Mouse (Mus musculus) intestine, embryonic 16.5 days (tissue): ENCODE data around the gene Tmem87a. TPM values are rescaled to one million over a fixed set of nuclear protein-coding genes. Genes with fewer than 3 reads are reported as not detected.

ENCODE experiments used
- ATAC-seq: fragments of 200-750 bp; cut with Nextera tagmentation; 2 replicates; pipeline ENCODE4 v1.8.0; 2017; ENCODE audit warnings: moderate TSS enrichment, moderate library complexity
- H3K27ac ChIP-seq: fragments of 300-500 bp; sonication (generic); 2 replicates; pipeline ENCODE4 v1.5.1; 2014; ENCODE audit warnings: mild to moderate bottlenecking, low read length
- H3K27me3 ChIP-seq: fragments of 300-500 bp; sonication (generic); replicated peaks from 2 replicates; pipeline ENCODE4 v1.6.1; 2014; ENCODE audit warnings: low read length, control low read depth, mixed read lengths; ENCODE audit not compliant: control insufficient read depth, insufficient read depth
- H3K36me3 ChIP-seq: fragments of 300-500 bp; sonication (generic); 2 replicates; pipeline ENCODE4 v1.6.1; 2014; ENCODE audit warnings: low read length, control low read depth; ENCODE audit not compliant: control insufficient read depth, insufficient read depth
- H3K4me1 ChIP-seq: fragments of 300-500 bp; sonication (generic); 2 replicates; pipeline ENCODE4 v1.6.1; 2014; ENCODE audit warnings: low read length, control low read depth, mixed read lengths; ENCODE audit not compliant: control insufficient read depth, insufficient read depth
- H3K4me2 ChIP-seq: fragments of 300-500 bp; sonication (generic); 2 replicates; pipeline ENCODE4 v1.6.1; 2014; ENCODE audit warnings: low read depth, low read length, control low read depth
- H3K4me3 ChIP-seq: fragments of 300-500 bp; sonication (generic); 2 replicates; pipeline ENCODE4 v1.5.1; 2014; ENCODE audit warnings: mild to moderate bottlenecking, low read length
- H3K9ac ChIP-seq: fragments of 300-500 bp; sonication (generic); 2 replicates; pipeline ENCODE4 v1.6.1; 2014; ENCODE audit warnings: low read depth, low read length
- H3K9me3 ChIP-seq: fragments of 300-500 bp; sonication (generic); 2 replicates; pipeline ENCODE4 v1.6.1; 2016; ENCODE audit warnings: low read length, control low read depth; ENCODE audit not compliant: control insufficient read depth
- WGBS: fragments of 180-500 bp; shearing (Covaris S2); extraction: QIAGEN DNeasy Blood & Tissue Kit; methylation state at CpG from one replicate; pipeline ENCODE4 v1.1.7; 2014; 5-methylcytosine and 5-hydroxymethylcytosine counted together
- polyA plus RNA-seq: library from polyadenylated mRNA; unstranded; fragments of >200 nt; fragmentation: Nextera tagmentation; extraction: Ambion mirVana; gene quantifications from 2 replicates; pipeline ENCODE4 v1.2.1, GENCODE M21; 2015

The Tmem87a gene
- 7.3 and 8.6 TPM in 2 replicates for polyA plus RNA-seq

DNA sequence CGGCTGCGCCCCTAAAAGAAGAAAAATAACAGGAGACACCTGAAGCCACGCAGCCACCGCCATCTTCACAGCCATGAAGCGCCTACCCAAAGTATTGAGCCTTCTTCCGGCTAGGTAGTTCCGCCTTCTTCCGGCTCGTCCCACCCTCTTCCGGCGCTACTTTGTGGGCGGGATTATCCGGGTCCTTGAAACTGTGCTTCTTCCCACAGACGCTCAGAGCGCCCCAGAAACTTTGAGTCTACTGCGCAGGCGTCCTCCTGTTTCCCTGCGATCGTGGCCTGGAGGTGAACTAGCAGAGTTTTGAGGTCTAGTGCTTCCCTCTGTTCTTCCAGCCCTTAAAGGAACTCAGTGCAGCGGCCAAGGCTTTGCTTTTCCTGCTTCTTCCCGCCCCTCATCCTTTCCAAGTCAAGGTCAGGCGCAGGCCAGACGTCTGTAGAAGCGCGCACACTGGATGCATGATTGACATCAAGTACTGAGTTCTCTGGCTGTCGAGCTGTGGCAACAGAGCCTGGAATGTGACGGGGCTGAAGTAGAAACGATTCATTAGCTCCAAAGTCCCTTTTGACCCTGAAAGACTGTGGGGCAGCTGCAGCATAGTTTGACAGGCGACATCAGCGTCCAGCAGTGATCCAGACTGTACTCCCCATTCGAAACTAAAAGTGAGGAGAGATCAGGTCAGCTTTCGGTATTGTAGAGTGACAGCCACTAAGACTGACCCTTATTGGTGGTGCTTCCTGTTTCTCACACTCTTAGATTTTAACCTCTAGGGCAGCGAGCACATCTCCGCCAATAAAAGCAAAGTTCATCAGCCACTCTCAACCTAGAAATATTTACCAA is at the start of gene Tmem87a:
Tmem87a (minus strand) TSS at position 128 of the 837 bp plus-strand sequence.
- Histone ChIP-seq H3K4me1 (peaks cover 10% of the 10 kb centered on the region), H3K27ac (peak within 1 kb of the TSS; percentile 99), H3K4me2 (peak within 1 kb of the TSS; percentile 83), H3K9me3 (no peaks in the 10 kb centered on the region), H3K36me3 (no peaks in the 10 kb centered on the region), H3K4me3 (peak within 1 kb of the TSS; percentile 95), H3K27me3 (no peaks in the 10 kb centered on the region), H3K9ac (peak within 1 kb of the TSS; percentile 85)
- under 1% methylated on average over 34 of the region's 34 CpGs for WGBS
- ATAC-seq: peak; percentile 98

GRCm38 (mm10) chr2:120452600-120452999 is 48.7 kb upstream of the Tmem87a start:
- Histone ChIP-seq H3K9me3 (no peaks in the 10 kb centered on the region), H3K27ac (no peak overlapping the region), H3K4me2 (no peak overlapping the region), H3K36me3 (no peaks in the 10 kb centered on the region), H3K4me3 (no peak overlapping the region), H3K27me3 (no peaks in the 10 kb centered on the region), H3K9ac (no peak overlapping the region), H3K4me1 (no peaks in the 10 kb centered on the region)
- no peak for ATAC-seq
- WGBS: 67% methylated on average over 4 of the region's 4 CpGs

- no peaks in the 10 kb centered on the region for H3K9me3 ChIP-seq
- H3K4me3 ChIP-seq: no peak overlapping the region
- H3K9ac ChIP-seq: no peak overlapping the region
- WGBS: 68% methylated on average over 6 of the region's 6 CpGs
- no peak for ATAC-seq
- no peak overlapping the region for H3K27ac ChIP-seq
- no peak overlapping the region for H3K4me2 ChIP-seq
- H3K36me3 ChIP-seq: no peaks in the 10 kb centered on the region
- H3K4me1 ChIP-seq: no peaks in the 10 kb centered on the region
- no peaks in the 10 kb centered on the region for H3K27me3 ChIP-seq
These were observed 46.8 kb upstream of the Tmem87a start for GRCm38 (mm10) chr2:120450724-120451123.

- Histone ChIP-seq H3K9ac (no peak overlapping the region), H3K4me3 (no peak overlapping the region), H3K4me2 (no peak overlapping the region), H3K9me3 (no peaks in the 10 kb centered on the region), H3K36me3 (no peaks in the 10 kb centered on the region), H3K27ac (no peak overlapping the region), H3K27me3 (no peaks in the 10 kb centered on the region), H3K4me1 (no peaks in the 10 kb centered on the region)
- no peak for ATAC-seq
- 100% methylated on average over 1 of the region's 1 CpGs for WGBS
These were observed 43.4 kb upstream of the Tmem87a start for GRCm38 (mm10) chr2:120447306-120447705.

DNA sequence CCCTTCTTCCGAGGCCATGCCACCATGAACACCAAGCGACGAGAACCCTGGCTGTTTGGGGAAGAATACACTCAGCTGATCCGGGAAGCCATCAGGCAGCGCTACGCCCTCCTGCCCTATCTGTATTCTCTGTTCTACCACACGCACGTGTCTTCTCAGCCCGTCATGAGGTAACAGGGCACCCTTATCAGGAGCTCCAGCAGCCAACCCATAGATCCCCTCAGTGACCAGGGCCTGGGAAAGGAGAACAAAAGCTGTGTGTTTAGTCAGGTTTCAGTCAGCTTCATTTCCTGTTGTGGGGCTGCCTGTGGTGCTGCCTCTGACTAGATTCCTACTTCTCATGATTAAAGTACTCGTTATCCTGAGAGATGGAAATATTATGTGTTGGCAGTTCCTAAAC is 42.5 kb upstream of the Tmem87a start:
- Histone ChIP-seq H3K27ac (no peak overlapping the region), H3K36me3 (no peaks in the 10 kb centered on the region), H3K4me3 (no peak overlapping the region), H3K9me3 (no peaks in the 10 kb centered on the region), H3K4me2 (no peak overlapping the region), H3K9ac (no peak overlapping the region), H3K4me1 (no peaks in the 10 kb centered on the region), H3K27me3 (no peaks in the 10 kb centered on the region)
- ATAC-seq: 0 out of 2 replicates have a peak, but pooled peaks have one; percentile 23
- 80% methylated on average over 10 of the region's 10 CpGs for WGBS

- Histone ChIP-seq H3K9ac (no peak overlapping the region), H3K36me3 (no peaks in the 10 kb centered on the region), H3K4me2 (no peak overlapping the region), H3K27me3 (no peaks in the 10 kb centered on the region), H3K4me1 (no peaks in the 10 kb centered on the region), H3K27ac (no peak overlapping the region), H3K9me3 (no peaks in the 10 kb centered on the region), H3K4me3 (no peak overlapping the region)
- WGBS: 91% methylated on average over 1 of the region's 1 CpGs
- no peak for ATAC-seq
These were observed 40.6 kb upstream of the Tmem87a start for GRCm38 (mm10) chr2:120444486-120444885.

DNA sequence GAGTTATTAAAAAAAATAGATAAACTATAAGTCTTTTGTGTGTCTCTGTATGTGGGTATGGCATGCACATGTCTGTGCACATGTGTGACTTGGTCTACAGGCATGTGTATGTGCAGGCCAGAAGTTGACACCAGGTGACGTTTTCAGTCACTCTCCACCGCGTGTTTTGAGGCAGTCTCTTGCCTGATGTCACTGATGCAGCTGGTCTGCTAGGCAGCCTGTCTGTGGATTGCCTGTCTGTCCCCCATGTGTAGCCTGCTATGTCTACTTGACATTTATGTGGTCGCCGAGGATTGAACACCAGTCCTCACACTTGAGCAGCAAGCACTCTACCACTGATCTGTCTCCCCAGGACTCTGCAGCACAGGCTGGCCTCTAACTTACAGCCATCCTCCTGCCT is 20.5 kb upstream of the Tmem87a start:
- Histone ChIP-seq H3K36me3 (no peaks in the 10 kb centered on the region), H3K9me3 (no peaks in the 10 kb centered on the region), H3K27me3 (no peaks in the 10 kb centered on the region), H3K4me2 (no peak overlapping the region), H3K27ac (no peak overlapping the region), H3K9ac (no peak overlapping the region), H3K4me3 (no peak overlapping the region), H3K4me1 (no peaks in the 10 kb centered on the region)
- ATAC-seq: no peak
- 85% methylated on average over 5 of the region's 5 CpGs for whole genome bisulfite sequencing

DNA sequence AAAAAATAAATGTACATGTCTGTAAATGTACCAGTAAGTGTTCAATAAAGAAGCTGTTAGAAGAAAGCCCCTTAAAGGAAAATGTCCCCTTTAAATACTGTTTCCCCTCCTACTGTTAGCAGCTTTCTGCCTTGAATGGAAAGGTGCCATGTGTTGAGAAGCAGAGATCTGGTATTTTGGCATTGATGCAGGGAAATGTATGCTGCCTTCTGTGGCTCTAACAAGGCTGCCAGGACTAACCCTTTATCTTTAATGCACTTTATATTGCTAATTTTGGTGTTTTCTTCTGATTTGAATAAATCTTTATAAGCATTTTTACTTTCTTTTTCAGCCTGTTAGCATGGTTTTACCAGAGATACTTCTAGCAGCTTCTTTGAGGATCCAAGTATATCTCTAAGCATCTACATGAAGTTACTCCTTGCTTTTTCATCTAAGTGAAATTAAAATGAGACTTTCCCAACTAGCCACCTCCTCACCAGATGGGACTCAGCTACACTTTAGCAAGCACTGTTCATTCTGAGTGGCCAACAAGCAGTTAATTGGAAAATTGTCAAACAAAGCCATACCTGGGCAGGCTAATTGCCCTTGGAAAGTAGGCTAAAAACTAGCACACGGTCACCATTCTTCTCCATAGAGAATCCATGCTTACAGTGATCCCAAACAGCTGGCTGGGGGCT is 11.0 kb upstream of the Tmem87a start:
- H3K4me2 ChIP-seq: no peak overlapping the region
- no peaks in the 10 kb centered on the region for H3K4me1 ChIP-seq
- H3K4me3 ChIP-seq: no peak overlapping the region
- no peaks in the 10 kb centered on the region for H3K27me3 ChIP-seq
- no peak overlapping the region for H3K9ac ChIP-seq
- 47% methylated on average over 1 of the region's 1 CpGs for WGBS
- ATAC-seq: no peak
- H3K36me3 ChIP-seq: no peaks in the 10 kb centered on the region
- H3K27ac ChIP-seq: no peak overlapping the region
- no peaks in the 10 kb centered on the region for H3K9me3 ChIP-seq

DNA sequence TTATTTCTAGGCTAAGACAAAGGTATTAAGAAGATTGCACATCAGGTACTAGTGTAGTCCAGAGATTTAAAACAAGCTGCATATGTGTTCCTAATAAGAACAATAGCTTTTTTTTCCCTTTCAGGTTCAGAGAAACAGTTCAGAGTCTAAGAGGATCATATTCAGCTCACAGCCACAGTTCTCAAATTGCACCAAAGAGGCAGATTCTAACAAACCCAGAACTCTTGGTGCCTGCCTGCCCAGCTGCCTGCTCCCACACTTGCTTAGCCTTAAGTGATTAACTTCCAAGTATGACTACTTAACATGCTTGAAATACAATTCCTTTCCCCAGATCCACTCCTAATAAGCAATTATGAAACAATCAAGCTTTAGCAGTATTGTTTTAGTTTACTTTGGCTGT is 10.2 kb upstream of the Tmem87a start:
- Histone ChIP-seq H3K4me2 (no peak overlapping the region), H3K36me3 (no peaks in the 10 kb centered on the region), H3K4me3 (no peak overlapping the region), H3K9ac (no peak overlapping the region), H3K4me1 (no peaks in the 10 kb centered on the region), H3K9me3 (no peaks in the 10 kb centered on the region), H3K27ac (no peak overlapping the region), H3K27me3 (no peaks in the 10 kb centered on the region)
- ATAC-seq: no peak
